Mouse (Mus musculus) neural tube, embryonic 14.5 days (tissue): Measurements from ENCODE around the gene Cpsf2. TPM values are rescaled to one million over a fixed set of nuclear protein-coding genes. Genes with fewer than 3 reads are reported as not detected.
A peak's percentile ranks its signal among the peaks of the same experiment; 100 is the strongest.
"Not testable (repeated sequence)": the region's sequence is repeated elsewhere in the genome, so short reads cannot be mapped to it uniquely, and the experiment has no call there.

Source experiments
- ATAC-seq: fragments of 200-750 bp; cut with Nextera tagmentation; 2 replicates; pipeline ENCODE4 v1.8.0; 2017; ENCODE audit warnings: low read depth, mild to moderate bottlenecking, moderate TSS enrichment, moderate library complexity
- H3K27ac ChIP-seq: fragments of 300-500 bp; sonication (generic); 2 replicates; pipeline ENCODE4 v1.5.1; 2014; ENCODE audit warnings: low read depth, mild to moderate bottlenecking, control low read depth, low read length, moderate library complexity, mixed read lengths
- H3K27me3 ChIP-seq: fragments of 300-500 bp; sonication (generic); 2 replicates; pipeline ENCODE4 v1.6.1; 2014; ENCODE audit warnings: low read length; ENCODE audit not compliant: control insufficient read depth, insufficient read depth
- H3K36me3 ChIP-seq: fragments of 300-500 bp; sonication (generic); 2 replicates; pipeline ENCODE4 v1.6.1; 2014; ENCODE audit warnings: low read length, mixed read lengths; ENCODE audit not compliant: control insufficient read depth, insufficient read depth
- H3K4me1 ChIP-seq: fragments of 300-500 bp; sonication (generic); 2 replicates; pipeline ENCODE4 v1.6.1; 2014; ENCODE audit warnings: low read length; ENCODE audit not compliant: control insufficient read depth, insufficient read depth
- H3K4me2 ChIP-seq: fragments of 300-500 bp; sonication (generic); 2 replicates; pipeline ENCODE4 v1.6.1; 2014; ENCODE audit warnings: mild to moderate bottlenecking, low read depth, low read length, control low read depth
- H3K4me3 ChIP-seq: fragments of 300-500 bp; sonication (generic); 2 replicates; pipeline ENCODE4 v1.5.1; 2014; ENCODE audit warnings: low read depth, low read length, control low read depth, mixed read lengths
- H3K9ac ChIP-seq: fragments of 300-500 bp; sonication (generic); replicated peaks from 2 replicates; pipeline ENCODE4 v1.6.1; 2014; ENCODE audit warnings: low read depth, mild to moderate bottlenecking, control low read depth, low read length, mixed read lengths
- H3K9me3 ChIP-seq: fragments of 300-500 bp; sonication (generic); 2 replicates; pipeline ENCODE4 v1.6.1; 2016; ENCODE audit warnings: low read length; ENCODE audit not compliant: control insufficient read depth
- WGBS: fragments of 180-500 bp; shearing (Covaris S2); extraction: QIAGEN DNeasy Blood & Tissue Kit; methylation state at CpG from one replicate; pipeline ENCODE4 v1.1.7; 2014; 5-methylcytosine and 5-hydroxymethylcytosine counted together
- polyA plus RNA-seq: library from polyadenylated mRNA; unstranded; fragments of >200 nt; fragmentation: Nextera tagmentation; extraction: Ambion mirVana; gene quantifications from 2 replicates; pipeline ENCODE4 v1.2.1, GENCODE M21; 2014

Gene Cpsf2
- polyA plus RNA-seq = 34.5 and 39.8 TPM in 2 replicates

DNA sequence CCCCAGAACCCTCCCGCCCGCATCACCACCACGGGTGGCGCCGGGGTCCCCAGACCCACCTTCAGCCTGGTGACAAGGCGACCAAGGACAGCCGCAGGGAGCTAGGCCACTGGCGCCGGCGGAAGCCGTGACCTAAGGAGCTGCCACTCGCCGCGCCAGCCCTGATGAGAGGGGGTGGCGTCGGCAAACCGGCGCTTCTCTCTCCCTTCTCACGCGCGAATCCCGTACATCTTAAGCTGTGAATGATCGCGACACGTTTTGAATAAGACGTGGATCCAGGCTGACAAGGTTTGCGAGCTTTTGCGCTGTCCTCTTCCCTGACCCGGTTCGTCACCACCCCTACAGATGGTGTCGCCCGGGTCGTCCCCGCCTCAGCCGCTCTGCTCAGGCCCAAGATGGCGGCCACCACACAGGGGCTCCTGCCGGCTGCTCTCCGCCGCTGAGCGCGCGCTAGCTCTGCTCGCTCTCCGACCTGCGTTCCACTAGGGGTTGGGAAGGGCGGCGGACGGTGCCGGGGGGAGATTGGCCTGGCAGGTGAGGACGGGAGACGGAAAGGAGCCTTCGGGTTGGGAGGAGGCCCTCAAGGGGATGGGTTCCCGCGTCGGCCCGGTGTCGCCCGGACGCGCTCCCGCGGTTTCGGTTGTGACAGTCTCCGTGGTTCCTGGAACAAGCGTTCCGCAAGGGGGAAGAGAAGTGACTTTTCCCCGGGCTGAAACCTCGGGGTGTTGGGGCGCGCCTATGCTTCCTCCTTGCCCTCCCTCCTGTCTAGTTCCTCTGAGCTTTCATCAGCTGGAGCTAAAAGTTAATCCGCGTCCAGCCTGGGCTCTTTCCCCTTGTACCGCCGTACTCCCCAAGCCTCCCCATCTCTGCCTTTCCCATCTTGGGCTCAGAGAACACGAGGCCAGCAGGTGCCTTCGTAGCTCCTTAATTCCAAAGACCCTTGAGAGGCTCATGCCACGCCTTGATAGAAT, at the start of gene Cpsf2:
TSS of gene Cpsf2 (plus strand) at position 388 of the 971 bp plus-strand sequence.
- H3K9ac ChIP-seq = peak within 1 kb of the TSS; percentile 92
- peak within 1 kb of the TSS; percentile 90 for H3K4me3 ChIP-seq
- peaks cover 16% of the 10 kb centered on the region for H3K4me1 ChIP-seq
- peak within 1 kb of the TSS; percentile 94 for H3K27ac ChIP-seq
- no peaks in the 10 kb centered on the region for H3K9me3 ChIP-seq
- peak within 1 kb of the TSS; percentile 82 for H3K4me2 ChIP-seq
- peak; percentile 98 for ATAC-seq
- under 1% methylated on average over 76 of the region's 77 CpGs for WGBS
- no peaks in the 10 kb centered on the region for H3K27me3 ChIP-seq
- no peaks in the 10 kb centered on the region for H3K36me3 ChIP-seq

DNA sequence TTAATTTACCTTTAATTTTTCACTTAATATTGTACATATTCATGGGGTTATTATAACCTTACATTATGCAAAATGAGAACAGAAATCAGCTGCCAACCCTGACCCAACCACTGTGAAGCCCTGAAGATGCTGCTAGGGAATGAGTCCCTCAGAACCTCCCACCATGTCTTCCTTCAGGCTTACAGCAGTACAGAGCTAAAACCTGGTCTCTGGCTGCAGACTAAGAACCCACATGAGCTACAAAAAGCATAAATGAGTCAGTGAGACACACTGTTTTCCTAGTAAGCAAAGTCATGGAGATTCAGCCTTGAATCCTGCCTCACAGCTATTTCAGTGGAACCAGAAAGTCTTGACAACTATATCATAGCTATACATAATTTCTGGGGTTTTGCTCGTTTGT, 47.4 kb upstream of the Cpsf2 start:
- no peak overlapping the region for H3K4me3 ChIP-seq
- H3K9me3 ChIP-seq = no peaks in the 10 kb centered on the region
- H3K27me3 ChIP-seq = no peaks in the 10 kb centered on the region
- ATAC-seq = no peak
- H3K36me3 ChIP-seq = peaks cover 38% of the 10 kb centered on the region
- 90% methylated on average over 1 of the region's 1 CpGs for WGBS
- no peak overlapping the region for H3K27ac ChIP-seq
- H3K4me2 ChIP-seq = no peak overlapping the region
- H3K9ac ChIP-seq = no peak overlapping the region
- H3K4me1 ChIP-seq = no peaks in the 10 kb centered on the region

DNA sequence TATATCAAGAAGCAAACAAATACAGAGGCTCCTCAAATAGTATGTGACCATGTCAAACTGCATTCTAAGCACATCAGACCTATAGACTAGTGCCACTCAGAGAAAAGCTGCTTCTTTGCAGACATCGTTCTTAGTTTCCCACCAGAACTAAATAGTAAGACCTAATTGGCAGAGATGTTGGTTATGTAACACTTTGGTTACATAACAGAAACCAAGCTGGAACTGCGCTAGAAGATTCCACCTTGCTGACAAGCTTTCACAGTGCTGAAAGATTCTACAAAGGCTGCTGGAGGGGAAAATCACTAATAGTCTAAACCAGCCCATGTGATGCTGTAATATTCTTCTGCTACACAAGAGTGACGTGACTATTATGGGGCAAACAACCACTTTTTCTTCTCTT, 40.6 kb upstream of the Cpsf2 start:
- ATAC-seq = no peak
- H3K4me2 ChIP-seq = no peak overlapping the region
- no peak overlapping the region for H3K27ac ChIP-seq
- no peak overlapping the region for H3K4me3 ChIP-seq
- H3K27me3 ChIP-seq = no peaks in the 10 kb centered on the region
- 98% methylated on average over 3 of the region's 3 CpGs for WGBS
- H3K36me3 ChIP-seq = peaks cover 27% of the 10 kb centered on the region; the same call in 1 of the 2 replicates
- no peaks in the 10 kb centered on the region for H3K9me3 ChIP-seq
- H3K4me1 ChIP-seq = no peaks in the 10 kb centered on the region
- no peak overlapping the region for H3K9ac ChIP-seq

DNA sequence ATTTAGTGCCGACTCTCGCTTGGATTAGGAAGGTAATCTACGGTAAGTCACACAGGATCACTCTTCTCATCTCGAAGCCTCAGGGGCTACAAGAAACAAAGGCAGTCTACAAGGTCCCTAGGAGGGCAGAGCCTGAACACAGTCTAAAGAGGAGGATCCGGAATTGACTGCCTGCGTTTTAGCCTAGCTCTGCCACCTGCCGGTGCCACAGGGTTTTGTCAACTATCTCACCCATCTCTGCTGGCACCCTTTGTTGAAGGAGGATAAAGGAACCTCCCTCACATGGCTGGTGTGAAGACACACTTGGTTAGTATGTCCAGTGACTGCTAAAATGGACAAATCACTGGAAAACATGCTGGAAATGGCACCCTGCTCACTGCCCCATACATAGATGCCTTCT, 38.2 kb upstream of the Cpsf2 start:
- Histone ChIP-seq H3K4me1 (no peaks in the 10 kb centered on the region), H3K27ac (no peak overlapping the region), H3K36me3 (peaks cover 32% of the 10 kb centered on the region), H3K9ac (no peak overlapping the region), H3K4me3 (no peak overlapping the region), H3K4me2 (no peak overlapping the region), H3K27me3 (no peaks in the 10 kb centered on the region), H3K9me3 (no peaks in the 10 kb centered on the region)
- 89% methylated on average over 7 of the region's 7 CpGs for WGBS
- no peak for ATAC-seq

DNA sequence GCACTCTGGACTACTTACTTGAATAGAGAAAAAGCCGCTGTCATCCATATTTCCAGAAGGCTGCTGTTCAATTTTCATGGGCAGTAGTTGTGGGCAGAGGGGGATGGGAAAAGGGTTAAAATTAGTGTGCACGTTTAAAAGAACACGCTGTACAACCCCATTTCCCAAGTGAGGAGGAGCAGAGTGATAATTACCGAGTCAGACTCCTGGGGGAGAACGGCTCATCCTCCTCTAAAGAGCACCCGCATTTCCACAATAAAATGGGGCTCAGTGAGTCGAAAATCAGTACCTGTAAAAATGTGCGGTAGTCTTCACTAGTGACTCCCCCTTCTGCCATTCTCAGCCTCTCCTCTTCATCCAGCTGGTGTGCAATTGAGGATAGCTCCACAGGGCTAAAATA, 27.8 kb upstream of the Cpsf2 start:
- 86% methylated on average over 8 of the region's 8 CpGs for WGBS
- Histone ChIP-seq H3K4me1 (no peaks in the 10 kb centered on the region), H3K36me3 (peaks cover 9% of the 10 kb centered on the region; the same call in 1 of the 2 replicates), H3K4me3 (no peak overlapping the region), H3K9ac (no peak overlapping the region), H3K27me3 (no peaks in the 10 kb centered on the region), H3K9me3 (no peaks in the 10 kb centered on the region), H3K27ac (no peak overlapping the region), H3K4me2 (no peak overlapping the region)
- ATAC-seq = no peak

DNA sequence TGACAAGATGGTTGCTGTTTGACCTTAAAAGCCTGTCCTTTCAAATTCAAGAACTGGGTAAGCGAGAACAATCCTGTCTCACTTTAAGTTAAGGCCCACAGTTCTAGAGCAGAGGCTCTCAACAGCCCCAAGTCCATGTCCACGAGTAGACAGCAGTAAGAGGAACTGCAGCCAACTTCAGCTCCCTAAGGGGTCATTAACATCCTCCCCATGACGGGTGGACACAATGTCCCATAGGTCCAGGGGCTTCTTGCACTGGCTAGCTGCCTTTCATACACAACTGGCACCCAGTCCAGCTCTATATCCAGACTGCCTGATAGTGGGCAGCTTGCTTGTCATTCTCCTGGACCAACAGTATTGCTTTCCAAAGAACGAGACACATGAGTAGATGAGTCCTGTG, 27.0 kb upstream of the Cpsf2 start:
- no peak overlapping the region for H3K9ac ChIP-seq
- peaks cover 9% of the 10 kb centered on the region; the same call in 1 of the 2 replicates for H3K36me3 ChIP-seq
- no peaks in the 10 kb centered on the region for H3K4me1 ChIP-seq
- no peak overlapping the region for H3K4me2 ChIP-seq
- H3K9me3 ChIP-seq = no peaks in the 10 kb centered on the region
- H3K4me3 ChIP-seq = no peak overlapping the region
- no peak for ATAC-seq
- 74% methylated on average over 4 of the region's 4 CpGs for WGBS
- H3K27ac ChIP-seq = no peak overlapping the region
- H3K27me3 ChIP-seq = no peaks in the 10 kb centered on the region

DNA sequence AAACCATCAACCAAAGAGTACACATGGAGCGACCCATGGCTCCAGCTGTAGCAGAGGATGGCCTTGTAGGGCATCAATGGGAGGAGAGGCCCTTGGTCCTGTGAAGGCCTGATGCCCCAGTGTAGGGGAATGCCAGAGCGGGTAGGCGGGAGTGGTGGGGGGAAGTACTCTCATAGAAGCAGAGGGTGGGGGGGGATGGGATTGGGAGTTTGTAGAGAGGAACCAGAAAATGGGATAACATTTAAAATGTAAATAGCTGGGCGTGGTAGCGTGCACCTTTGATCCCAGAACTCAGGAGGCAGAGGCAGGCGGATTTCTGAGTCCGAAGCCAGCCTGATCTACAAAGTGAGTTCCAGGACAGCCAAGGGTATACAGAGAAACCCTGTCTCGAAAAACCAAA, 20.0 kb upstream of the Cpsf2 start:
- H3K27me3 ChIP-seq, ATAC-seq: not testable (repeated sequence)
- 96% methylated on average over 8 of the region's 8 CpGs for WGBS

DNA sequence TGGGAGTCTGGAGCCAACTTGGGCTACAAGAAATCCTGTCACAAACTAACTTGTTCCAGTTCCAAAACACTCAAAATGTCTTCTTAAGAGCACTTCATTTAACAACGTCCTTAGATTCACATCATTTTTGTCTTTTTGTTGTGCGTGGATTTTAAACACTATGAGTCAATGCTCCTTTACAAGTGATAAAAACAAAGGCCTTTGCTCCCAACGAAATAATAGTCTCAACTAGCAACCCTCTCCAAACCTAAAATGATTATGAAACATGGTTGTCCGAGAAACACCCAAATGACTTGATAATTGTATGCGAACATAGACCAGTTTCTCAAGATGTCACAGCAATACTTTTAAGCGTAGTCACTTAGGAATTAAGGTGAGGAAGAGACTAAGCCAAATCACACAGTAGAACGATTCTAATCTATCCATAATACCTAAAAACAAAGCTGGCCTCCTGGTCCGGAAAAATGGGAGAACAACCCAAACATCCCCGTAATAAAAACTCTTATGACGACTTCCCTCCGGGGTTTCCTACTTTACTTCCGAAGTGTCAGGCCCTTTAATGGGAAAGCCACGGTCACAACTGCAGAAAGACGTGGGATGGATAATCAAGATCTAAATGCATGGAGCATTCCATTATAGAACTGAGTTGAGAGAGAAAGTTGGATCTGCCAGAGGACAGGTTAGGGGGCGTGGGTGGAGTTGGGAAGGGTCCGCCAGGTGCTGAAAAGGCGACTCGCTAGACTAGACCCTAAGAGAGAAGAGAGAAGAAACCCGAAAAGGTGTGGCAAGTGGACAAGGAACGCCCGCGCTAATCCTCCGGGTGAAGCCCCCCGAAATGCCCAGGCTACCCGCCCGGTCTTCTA, 18.5 kb upstream of the Cpsf2 start:
- no peak; the same call in 1 of the 2 replicates for ATAC-seq

More for the DNA sequence above, 20.0 kb upstream of the Cpsf2 start:
- H3K4me2 ChIP-seq, H3K27ac ChIP-seq, H3K36me3 ChIP-seq, H3K9ac ChIP-seq, H3K4me3 ChIP-seq, H3K9me3 ChIP-seq, H3K4me1 ChIP-seq: not testable (repeated sequence)

More for the DNA sequence above, 18.5 kb upstream of the Cpsf2 start:
- H3K4me1 ChIP-seq = peaks cover 4% of the 10 kb centered on the region; the same call in 1 of the 2 replicates
- H3K27ac ChIP-seq = peak overlapping the region; percentile 10
- peak overlapping the region; percentile 67 for H3K4me2 ChIP-seq
- H3K9me3 ChIP-seq = no peaks in the 10 kb centered on the region
- 13% methylated on average over 26 of the region's 26 CpGs for WGBS
- H3K27me3 ChIP-seq = no peaks in the 10 kb centered on the region
- peak overlapping the region; percentile 78 for H3K9ac ChIP-seq
- no peaks in the 10 kb centered on the region for H3K36me3 ChIP-seq
- peak overlapping the region; percentile 85 for H3K4me3 ChIP-seq
